Mouse (Mus musculus) Muller cell, postnatal 12 days (primary cell): ENCODE results near the gene Sfrp2.

Experiments used
- DNase-seq: peaks from one replicate; pipeline ENCODE4 v3.0.0-alpha.2; 2015; ENCODE audit errors: inconsistent ontology term

The Sfrp2 gene

DNA sequence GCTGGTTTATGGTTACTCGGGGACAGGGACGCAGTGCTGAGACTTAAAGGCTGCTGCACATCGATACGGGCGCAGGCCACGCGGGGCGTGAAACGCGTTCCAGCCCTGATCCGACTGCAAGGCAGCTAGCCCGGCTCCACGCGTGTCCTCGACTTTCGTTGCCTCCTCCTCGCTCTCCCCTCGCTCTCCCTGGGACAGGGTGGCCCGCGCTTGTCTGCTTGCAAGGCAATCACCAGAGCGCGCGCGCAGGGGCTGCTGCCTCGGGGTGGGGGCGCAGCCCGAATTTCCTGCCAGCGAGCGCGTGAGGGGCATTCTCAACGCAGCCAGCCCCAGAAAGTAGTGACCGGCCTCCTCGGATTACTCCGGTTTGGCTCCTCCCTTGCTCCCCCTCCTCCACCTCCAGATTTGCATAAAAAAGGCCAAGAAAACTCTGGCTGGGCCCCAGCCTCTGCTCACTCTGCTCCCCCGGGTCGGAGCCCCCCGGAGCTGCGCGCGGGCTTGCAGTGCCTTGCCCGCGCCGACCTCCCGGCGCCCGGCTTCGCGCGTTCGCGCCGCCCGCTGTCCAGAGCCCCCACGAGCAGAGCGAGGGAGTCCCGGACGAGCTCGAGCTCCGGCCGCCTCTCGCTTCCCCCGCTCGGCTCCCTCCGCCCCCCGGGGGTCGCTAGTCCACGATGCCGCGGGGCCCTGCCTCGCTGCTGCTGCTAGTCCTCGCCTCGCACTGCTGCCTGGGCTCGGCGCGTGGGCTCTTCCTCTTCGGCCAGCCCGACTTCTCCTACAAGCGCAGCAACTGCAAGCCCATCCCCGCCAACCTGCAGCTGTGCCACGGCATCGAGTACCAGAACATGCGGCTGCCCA is at the start of gene Sfrp2:
Sfrp2 (plus strand) TSS at position 451 of the 855 bp plus-strand sequence.
- peak; percentile 46 for DNase-seq

GRCm38 (mm10) chr3:83717643-83718231 is 48.4 kb upstream of the Sfrp2 start:
- DNase-seq = no peak

DNA sequence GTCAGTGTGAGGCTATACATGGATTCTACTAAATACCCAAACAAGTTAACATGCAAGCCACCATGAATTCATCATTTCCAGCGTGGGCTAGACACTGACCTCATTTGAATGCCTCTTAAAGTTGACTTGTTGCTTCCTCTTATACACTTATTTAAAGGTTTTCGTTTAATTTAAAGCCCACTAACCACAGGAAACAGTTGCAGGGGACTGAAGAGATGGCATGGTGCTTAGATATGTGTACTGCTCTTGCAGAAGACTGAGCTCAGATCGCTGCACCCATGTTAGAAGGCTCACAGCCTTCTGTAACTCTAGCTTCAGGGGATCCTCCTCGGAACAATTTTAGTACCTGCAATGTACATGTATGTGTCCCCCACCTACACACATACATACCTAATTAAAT is 47.5 kb upstream of the Sfrp2 start:
- no peak for DNase-seq

- DNase-seq = no peak
Observed at GRCm38 (mm10) chr3:83728223-83728622, 37.9 kb upstream of the Sfrp2 start.

GRCm38 (mm10) chr3:83728675-83729390 is 37.3 kb upstream of the Sfrp2 start:
- DNase-seq = no peak

DNA sequence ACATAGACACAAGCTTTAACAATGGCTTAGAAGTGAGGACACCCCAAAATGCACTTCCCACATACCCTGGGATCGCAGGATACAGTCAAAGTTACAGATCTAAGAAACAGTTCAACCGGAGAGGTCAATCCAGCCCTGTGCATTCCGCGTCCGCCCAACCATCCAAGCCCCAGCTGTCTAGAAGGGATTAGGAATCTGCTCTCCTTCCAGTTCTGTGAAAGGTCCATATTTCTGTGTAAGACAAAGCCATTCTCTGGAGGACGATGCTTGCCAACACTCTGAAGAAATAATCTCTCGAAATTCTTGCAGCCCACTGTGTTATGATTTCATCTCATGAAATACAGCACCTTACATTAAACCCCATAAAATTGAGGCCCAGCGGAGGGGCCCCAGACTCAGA is 32.1 kb upstream of the Sfrp2 start:
- no peak for DNase-seq

DNA sequence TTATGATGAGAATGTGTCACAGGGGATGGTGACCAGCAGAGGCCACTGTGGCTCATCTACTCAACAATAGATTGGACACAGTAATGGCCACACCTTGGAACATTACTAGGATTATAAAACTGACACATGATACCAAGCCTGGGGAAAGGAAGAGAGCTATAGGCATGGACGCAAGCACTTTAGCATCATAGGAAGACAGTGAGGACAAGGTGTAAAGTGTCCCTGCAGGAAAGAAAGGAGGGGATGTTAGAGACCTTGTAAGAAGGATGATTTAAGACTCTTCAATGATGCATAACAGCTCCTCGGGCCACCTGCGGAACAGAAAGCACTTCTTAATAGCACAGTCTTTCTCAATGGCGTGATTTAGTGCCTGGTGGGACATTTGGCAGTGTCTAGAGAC is 29.1 kb upstream of the Sfrp2 start:
- DNase-seq = no peak

- DNase-seq = peak; percentile 8
Observed at GRCm38 (mm10) chr3:83740246-83740645, 25.9 kb upstream of the Sfrp2 start.

DNA sequence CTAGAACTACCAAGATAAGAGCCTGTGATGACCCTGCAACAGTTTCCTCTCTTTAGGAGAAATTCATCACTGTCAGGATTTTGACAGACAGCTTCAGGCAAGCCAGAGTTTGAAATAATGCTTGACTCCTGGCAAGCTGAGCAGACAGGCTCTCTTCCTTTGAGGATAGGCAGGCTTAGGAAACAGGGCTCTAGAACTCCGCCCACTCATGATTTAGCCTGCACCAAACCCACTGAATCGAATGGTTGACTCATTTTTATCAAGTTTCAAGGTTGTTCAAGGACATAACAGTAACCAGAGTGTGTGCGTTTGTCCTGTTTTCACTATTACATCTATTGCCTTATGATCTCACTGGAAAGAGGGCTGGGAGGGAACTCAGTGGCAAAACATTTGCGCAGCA is 18.8 kb upstream of the Sfrp2 start:
- no peak for DNase-seq

- DNase-seq = no peak
Observed at GRCm38 (mm10) chr3:83747895-83748294, 18.2 kb upstream of the Sfrp2 start.

- DNase-seq = no peak
Observed at GRCm38 (mm10) chr3:83751625-83752024, 14.5 kb upstream of the Sfrp2 start.

- no peak for DNase-seq
Observed at GRCm38 (mm10) chr3:83752196-83752595, 13.9 kb upstream of the Sfrp2 start.

DNA sequence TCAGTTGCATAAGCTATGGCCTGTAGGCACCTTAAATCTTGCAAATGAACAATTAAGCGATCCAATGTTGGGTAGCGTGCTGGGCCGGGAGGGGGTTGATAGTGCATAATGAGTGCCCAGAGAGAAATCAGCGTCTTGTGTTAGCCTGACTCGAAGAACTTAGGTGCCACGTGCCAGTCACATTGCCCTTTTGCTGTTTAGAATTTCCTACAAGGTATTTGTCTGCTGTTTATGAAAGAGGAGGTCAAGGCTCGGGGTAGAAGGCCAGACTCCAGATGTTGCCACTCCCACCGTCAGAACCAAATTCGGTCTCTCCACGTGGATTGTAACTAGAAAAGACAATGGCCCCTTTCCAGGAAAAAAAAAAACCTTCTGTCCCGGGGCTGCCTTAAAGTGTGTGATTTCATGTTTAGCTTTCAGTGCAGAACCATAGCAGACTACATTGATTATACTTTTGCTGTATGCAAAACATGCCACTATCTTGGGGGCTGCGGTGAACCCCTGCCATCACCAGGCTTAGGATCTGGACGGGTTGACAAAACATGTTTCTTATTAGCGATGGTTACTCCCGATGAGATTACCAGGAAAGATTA is 11.0 kb upstream of the Sfrp2 start:
- DNase-seq = no peak

DNA sequence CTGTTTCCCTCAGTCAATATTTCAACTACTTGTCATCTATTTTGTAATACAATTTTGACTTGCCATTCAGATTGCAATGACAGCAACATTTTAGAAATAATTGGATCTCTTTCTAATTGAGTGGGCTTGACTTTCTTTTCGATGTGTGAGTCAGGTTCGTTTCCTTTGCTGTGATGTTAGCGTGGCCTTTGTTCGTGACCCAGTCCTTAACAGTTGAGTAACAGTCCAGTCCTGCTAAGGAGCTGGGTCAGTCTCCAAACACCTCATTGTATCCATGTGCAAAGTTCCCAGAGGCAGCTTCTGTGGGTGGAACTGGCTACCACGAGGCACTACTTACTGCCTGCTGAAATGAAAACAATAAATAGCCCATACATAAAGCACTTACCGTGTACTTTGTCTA is 10.5 kb upstream of the Sfrp2 start:
- DNase-seq = no peak

GRCm38 (mm10) chr3:83762361-83762760 is 3.8 kb upstream of the Sfrp2 start:
- DNase-seq = no peak

DNA sequence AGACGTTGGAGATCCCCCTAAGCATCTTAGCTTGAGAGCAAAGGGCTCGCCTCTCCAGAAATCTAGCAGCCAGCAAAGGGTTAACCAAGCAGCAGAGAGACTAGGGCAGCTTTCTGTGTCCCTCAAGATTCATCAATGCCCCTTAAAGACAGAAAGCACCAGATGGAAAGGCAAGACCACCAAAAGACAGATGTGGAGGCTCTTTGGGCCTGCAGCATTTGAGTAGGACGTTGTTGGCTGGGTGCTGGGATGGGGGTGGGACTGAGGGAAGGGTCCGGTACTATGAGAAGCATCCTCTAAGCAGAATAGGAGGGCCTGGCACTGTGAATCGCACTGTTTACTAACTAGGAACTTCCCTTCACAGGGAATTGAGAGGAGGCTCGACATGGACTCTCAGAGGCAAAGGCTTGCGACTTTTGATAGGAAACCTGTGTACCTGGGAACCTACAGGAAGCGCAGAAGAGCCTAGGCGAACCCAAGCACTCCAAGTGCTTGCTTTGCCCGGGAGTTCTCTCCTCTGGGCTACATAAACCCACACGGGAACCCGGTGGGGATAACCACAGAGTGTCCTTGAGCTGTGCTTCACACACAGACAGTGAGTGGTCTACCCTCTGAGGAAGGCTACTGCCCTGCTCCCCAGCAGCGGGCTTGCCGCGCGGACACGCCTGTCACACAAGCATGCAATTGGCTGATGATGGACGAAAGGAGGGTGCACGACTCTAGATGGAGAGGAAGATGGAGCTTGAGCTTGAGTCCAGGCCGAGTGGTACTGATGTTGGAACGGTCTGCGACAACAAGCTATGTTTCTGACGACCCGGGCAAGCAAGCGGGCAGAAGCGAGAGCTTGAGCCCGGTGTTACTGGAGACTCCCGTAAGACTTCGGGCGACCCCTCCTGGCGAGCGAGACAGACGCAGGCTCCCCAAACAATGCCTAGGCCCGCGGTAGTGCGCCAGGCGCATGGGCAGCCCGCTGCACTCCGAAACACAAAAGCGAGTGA is 2.3 kb upstream of the Sfrp2 start:
- peak; percentile 79 for DNase-seq

GRCm38 (mm10) chr3:83766726-83767070 is 577 bp downstream of the Sfrp2 start:
- no peak for DNase-seq

- no peak for DNase-seq
Observed at GRCm38 (mm10) chr3:83767121-83767520, 1.0 kb downstream of the Sfrp2 start.

GRCm38 (mm10) chr3:83768293-83769035 is 2.3 kb downstream of the Sfrp2 start:
- no peak for DNase-seq

DNA sequence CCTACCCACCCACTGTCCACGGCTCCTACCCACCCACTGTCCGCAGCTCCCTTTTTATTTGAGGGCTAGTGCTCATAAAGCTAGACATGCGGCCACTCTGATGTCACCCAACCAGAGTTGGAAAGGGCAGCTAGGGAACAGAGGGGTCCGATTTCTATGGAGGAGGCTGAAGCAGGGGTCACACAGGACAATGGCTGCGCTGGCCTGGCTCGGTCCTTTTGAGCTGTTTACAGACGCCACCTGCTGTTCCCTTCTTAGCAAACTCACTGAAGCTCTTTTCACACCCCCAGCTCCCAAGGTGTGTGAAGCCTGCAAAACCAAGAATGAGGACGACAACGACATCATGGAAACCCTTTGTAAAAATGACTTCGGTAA is 2.9 kb downstream of the Sfrp2 start:
- DNase-seq = no peak
